Mouse (Mus musculus): ENCODE data around the gene Kcnk2.
A peak's percentile ranks its signal among the peaks of the same experiment; 100 is the strongest.

The Kcnk2 gene

GRCm38 (mm10) chr1:189217751-189218564, 184.1 kb downstream of the Kcnk2 start:
- peak in 1 of 2 experiments; percentile 48 for DNase-seq (ENCODE audit: low spot score in 2 of 2)

GRCm38 (mm10) chr1:189215131-189215530, 186.9 kb downstream of the Kcnk2 start:
- no peak for DNase-seq (ENCODE audit: low spot score in 2 of 2)

- DNase-seq (ENCODE audit: low spot score in 2 of 2): no peak
Measured at GRCm38 (mm10) chr1:189214477-189214876, 187.6 kb downstream of the Kcnk2 start.

GRCm38 (mm10) chr1:189209715-189210108, 192.4 kb downstream of the Kcnk2 start:
- DNase-seq (ENCODE audit: low spot score in 2 of 2): no peak

- no peak for DNase-seq (ENCODE audit: low spot score in 2 of 2)
Measured at GRCm38 (mm10) chr1:189209029-189209714, 192.9 kb downstream of the Kcnk2 start.

GRCm38 (mm10) chr1:189208605-189209004, 193.5 kb downstream of the Kcnk2 start:
- no peak for DNase-seq (ENCODE audit: low spot score in 2 of 2)

GRCm38 (mm10) chr1:189195758-189196157, 206.3 kb downstream of the Kcnk2 start:
- no peak for DNase-seq (ENCODE audit: low spot score in 2 of 2)

- DNase-seq (ENCODE audit: low spot score in 2 of 2): peak; percentile 35 to 51
Measured at GRCm38 (mm10) chr1:189187737-189188390, 214.2 kb downstream of the Kcnk2 start.

GRCm38 (mm10) chr1:189185206-189185750, 216.8 kb downstream of the Kcnk2 start:
- no peak for DNase-seq (ENCODE audit: low spot score in 2 of 2)

- no peak for DNase-seq (ENCODE audit: low spot score in 2 of 2)
Measured at GRCm38 (mm10) chr1:189177746-189178145, 224.3 kb downstream of the Kcnk2 start.

GRCm38 (mm10) chr1:189173479-189173878, 228.6 kb downstream of the Kcnk2 start:
- DNase-seq (ENCODE audit: low spot score in 2 of 2): no peak

GRCm38 (mm10) chr1:189171138-189171537, 230.9 kb downstream of the Kcnk2 start:
- DNase-seq (ENCODE audit: low spot score in 2 of 2): no peak

GRCm38 (mm10) chr1:189165756-189166155, 236.3 kb downstream of the Kcnk2 start:
- no peak for DNase-seq (ENCODE audit: low spot score in 2 of 2)

GRCm38 (mm10) chr1:189165141-189165540, 236.9 kb downstream of the Kcnk2 start:
- no peak for DNase-seq (ENCODE audit: low spot score in 2 of 2)

GRCm38 (mm10) chr1:189164721-189165120, 237.4 kb downstream of the Kcnk2 start:
- DNase-seq (ENCODE audit: low spot score in 2 of 2): no peak

- DNase-seq (ENCODE audit: low spot score in 2 of 2): no peak
Measured at GRCm38 (mm10) chr1:189164241-189164640, 237.8 kb downstream of the Kcnk2 start.
